Mouse (Mus musculus): ENCODE measurements around the gene Tardbp. TPM values are rescaled to one million over a fixed set of nuclear protein-coding genes. Genes with fewer than 3 reads are reported as not detected.
A peak's percentile ranks its signal among the peaks of the same experiment; 100 is the strongest.

Tardbp gene
- total RNA-seq, 1 experiment, result 259 TPM

DNA sequence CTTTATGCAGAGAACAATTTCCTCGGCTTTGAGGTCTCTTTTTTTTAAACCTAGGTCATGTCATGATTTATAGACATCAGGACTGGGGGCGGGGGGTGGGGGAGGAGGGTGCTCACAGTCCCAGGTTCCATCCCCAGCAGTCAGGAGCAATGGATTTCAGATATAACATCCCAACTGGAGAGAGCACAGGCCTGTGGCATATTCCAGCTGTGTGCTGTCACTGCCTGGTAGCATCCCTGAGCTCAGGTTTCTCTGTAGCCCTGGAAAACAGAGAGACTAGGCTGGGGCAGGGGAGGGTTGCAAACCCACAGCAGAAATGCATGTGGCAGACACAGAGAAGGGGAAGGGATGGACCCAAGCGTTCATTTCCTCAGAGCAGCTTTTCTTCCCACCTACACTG lies 33.4 kb upstream of the Tardbp start:
- TF ChIP-seq ZC3H11A (IDR thresholded peaks at IDR 0.05; ENCODE audit: borderline replicate concordance, low read depth, low read length) (no peak), ZNF384 (IDR thresholded peaks at IDR 0.05; ENCODE audit: low read depth, low read length) (no peak), HCFC1 (IDR thresholded peaks at IDR 0.05; ENCODE audit: borderline replicate concordance, insufficient read depth, low read length) (no peak), MAFK (IDR thresholded peaks at IDR 0.05; ENCODE audit: insufficient read depth, low read depth, low read length) (no peak), CHD2 (IDR thresholded peaks at IDR 0.05; ENCODE audit: low read depth, low read length) (no peak)
- peaks cover 0 to 10% of the 10 kb centered on the region in 2 experiments; a peak in 2 of 4 replicates for H3K4me1 ChIP-seq (ENCODE audit: control insufficient read depth in 2 of 2, insufficient read depth in 2 of 2, low read length in 2 of 2, poor library complexity in 1 of 2)
- H3K27ac ChIP-seq (ENCODE audit: insufficient read depth, low read depth, low read length, poor library complexity, severe bottlenecking), result no peak overlapping the region
- no peaks in the 10 kb centered on the region for H3K9me3 ChIP-seq (ENCODE audit: control insufficient read depth, insufficient read depth, low read depth, low read length)
- in situ Hi-C loops (cut with MboI; ENCODE audit: low sequenced_read_pairs in 2 of 2, unreplicated experiment in 2 of 2), result no loop called here
- H3K36me3 ChIP-seq (ENCODE audit: control insufficient read depth, insufficient read depth, low read length, poor library complexity, severe bottlenecking), result no peaks in the 10 kb centered on the region
- no peak overlapping the region for H3K4me3 ChIP-seq (ENCODE audit: insufficient read depth in 1 of 2, low read depth in 1 of 2, low read length in 2 of 2, poor library complexity in 1 of 2, severe bottlenecking in 1 of 2)
- no peak overlapping the region for H3K9ac ChIP-seq (ENCODE audit: insufficient read depth, low read depth, low read length, poor library complexity, severe bottlenecking)
- DNase-seq (ENCODE audit: low read depth, low spot score), result no peak

- peak overlapping the region in 1 of 2 experiments; percentile 32; a peak in 1 of 4 replicates for H3K4me3 ChIP-seq (ENCODE audit: insufficient read depth in 1 of 2, low read depth in 1 of 2, low read length in 2 of 2, poor library complexity in 1 of 2, severe bottlenecking in 1 of 2)
- in situ Hi-C loops (cut with MboI; ENCODE audit: low sequenced_read_pairs in 2 of 2, unreplicated experiment in 2 of 2), result no loop called here
- no peak for DNase-seq (ENCODE audit: low read depth, low spot score)
- no peak overlapping the region for H3K27ac ChIP-seq (ENCODE audit: insufficient read depth, low read depth, low read length, poor library complexity, severe bottlenecking)
- no peak for TF ChIP-seq MAFK (IDR thresholded peaks at IDR 0.05; ENCODE audit: insufficient read depth, low read depth, low read length)
- TF ChIP-seq CHD2 (IDR thresholded peaks at IDR 0.05; ENCODE audit: low read depth, low read length), result no peak
- TF ChIP-seq ZNF384 (IDR thresholded peaks at IDR 0.05; ENCODE audit: low read depth, low read length), result no peak
- TF ChIP-seq ZC3H11A (IDR thresholded peaks at IDR 0.05; ENCODE audit: borderline replicate concordance, low read depth, low read length), result no peak
- no peak for TF ChIP-seq HCFC1 (IDR thresholded peaks at IDR 0.05; ENCODE audit: borderline replicate concordance, insufficient read depth, low read length)
- H3K4me1 ChIP-seq (ENCODE audit: control insufficient read depth in 2 of 2, insufficient read depth in 2 of 2, low read length in 2 of 2, poor library complexity in 1 of 2), result peaks cover 0 to 10% of the 10 kb centered on the region in 2 experiments; a peak in 2 of 4 replicates
- no peaks in the 10 kb centered on the region for H3K36me3 ChIP-seq (ENCODE audit: control insufficient read depth, insufficient read depth, low read length, poor library complexity, severe bottlenecking)
- no peaks in the 10 kb centered on the region for H3K9me3 ChIP-seq (ENCODE audit: control insufficient read depth, insufficient read depth, low read depth, low read length)
- H3K9ac ChIP-seq (ENCODE audit: insufficient read depth, low read depth, low read length, poor library complexity, severe bottlenecking), result no peak overlapping the region
Observed at GRCm38 (mm10) chr4:148657776-148658175, 31.0 kb upstream of the Tardbp start.

DNA sequence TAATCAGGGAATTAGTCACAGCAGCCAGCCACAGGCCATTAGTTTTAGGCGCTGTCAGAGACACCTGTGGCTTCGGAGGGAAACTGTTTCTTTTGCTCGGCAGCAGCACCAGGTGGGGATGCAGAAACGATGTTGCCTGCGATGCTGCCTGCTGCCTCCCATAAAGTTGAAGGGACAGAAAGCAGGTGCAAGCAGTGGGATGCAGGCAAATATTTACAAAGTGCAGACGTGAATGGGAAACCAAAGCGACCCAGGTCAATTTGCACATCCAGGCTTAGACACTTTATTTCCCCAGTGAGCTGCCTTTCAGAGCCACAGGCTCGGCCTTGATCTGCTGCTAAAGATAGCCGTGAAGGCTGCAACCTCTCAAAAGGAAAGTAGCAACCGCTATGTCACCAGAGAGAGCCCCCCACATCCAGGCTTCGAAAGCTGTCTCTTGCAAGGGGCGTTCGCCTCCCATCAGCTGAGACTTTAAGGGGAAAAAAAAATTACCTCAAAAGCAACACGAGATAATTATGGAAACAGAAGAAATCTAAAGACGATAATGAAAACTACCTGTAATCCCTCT lies 30.0 kb upstream of the Tardbp start:
- H3K4me3 ChIP-seq (ENCODE audit: insufficient read depth in 1 of 2, low read depth in 1 of 2, low read length in 2 of 2, poor library complexity in 1 of 2, severe bottlenecking in 1 of 2), result no peak overlapping the region
- H3K27ac ChIP-seq (ENCODE audit: insufficient read depth, low read depth, low read length, poor library complexity, severe bottlenecking), result no peak overlapping the region
- no peak for DNase-seq (ENCODE audit: low read depth, low spot score)
- no peaks in the 10 kb centered on the region for H3K9me3 ChIP-seq (ENCODE audit: control insufficient read depth, insufficient read depth, low read depth, low read length)
- H3K4me1 ChIP-seq (ENCODE audit: control insufficient read depth in 2 of 2, insufficient read depth in 2 of 2, low read length in 2 of 2, poor library complexity in 1 of 2), result peaks cover 0 to 6% of the 10 kb centered on the region in 2 experiments; a peak in 2 of 4 replicates
- in situ Hi-C loops (cut with MboI; ENCODE audit: low sequenced_read_pairs in 2 of 2, unreplicated experiment in 2 of 2), result no loop called here
- no peaks in the 10 kb centered on the region for H3K36me3 ChIP-seq (ENCODE audit: control insufficient read depth, insufficient read depth, low read length, poor library complexity, severe bottlenecking)
- no peak for TF ChIP-seq ZNF384 (IDR thresholded peaks at IDR 0.05; ENCODE audit: low read depth, low read length)
- TF ChIP-seq ZC3H11A (IDR thresholded peaks at IDR 0.05; ENCODE audit: borderline replicate concordance, low read depth, low read length), result no peak
- TF ChIP-seq CHD2 (IDR thresholded peaks at IDR 0.05; ENCODE audit: low read depth, low read length), result no peak
- no peak for TF ChIP-seq MAFK (IDR thresholded peaks at IDR 0.05; ENCODE audit: insufficient read depth, low read depth, low read length)
- no peak for TF ChIP-seq HCFC1 (IDR thresholded peaks at IDR 0.05; ENCODE audit: borderline replicate concordance, insufficient read depth, low read length)
- H3K9ac ChIP-seq (ENCODE audit: insufficient read depth, low read depth, low read length, poor library complexity, severe bottlenecking), result no peak overlapping the region

DNA sequence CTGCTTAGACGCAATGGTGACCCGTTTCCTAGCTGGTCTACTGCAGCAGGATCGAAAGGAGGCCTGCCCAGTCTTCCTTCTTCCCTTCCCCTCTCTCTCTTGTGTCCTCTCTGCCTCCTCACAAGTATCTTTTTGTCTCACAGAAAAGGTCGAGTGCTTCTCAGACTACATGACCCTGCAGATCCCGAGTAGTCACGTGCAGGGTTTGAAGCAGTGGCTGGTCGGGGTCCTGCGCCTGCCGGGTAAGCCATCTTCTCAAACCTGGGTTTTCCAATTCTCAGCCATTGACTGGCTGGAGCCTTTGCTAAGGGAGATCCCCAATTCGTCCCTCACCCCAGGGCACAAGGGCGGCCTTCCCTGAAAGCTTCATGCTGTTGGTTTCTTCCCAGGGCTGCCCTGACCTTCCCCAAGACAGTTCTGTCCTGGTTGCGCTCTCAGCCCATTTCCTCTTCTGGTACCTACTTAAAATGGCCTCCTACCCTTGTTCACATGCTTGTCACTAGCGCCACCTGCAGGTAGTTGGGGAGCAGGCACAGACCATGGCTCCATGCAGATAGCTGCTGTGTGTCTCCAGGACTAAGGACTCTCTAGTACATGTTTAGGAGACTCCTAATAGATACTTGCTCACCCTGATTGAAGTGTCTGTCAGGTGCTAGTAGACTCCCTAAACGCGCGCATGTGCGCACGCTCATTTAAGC lies 28.0 kb upstream of the Tardbp start:
- H3K4me1 ChIP-seq (ENCODE audit: control insufficient read depth in 2 of 2, insufficient read depth in 2 of 2, low read length in 2 of 2, poor library complexity in 1 of 2), result peaks cover 2 to 3% of the 10 kb centered on the region in 2 experiments
- peak overlapping the region; percentile 63 for H3K9ac ChIP-seq (ENCODE audit: insufficient read depth, low read depth, low read length, poor library complexity, severe bottlenecking)
- TF ChIP-seq ZC3H11A (IDR thresholded peaks at IDR 0.05; ENCODE audit: borderline replicate concordance, low read depth, low read length) (peak; percentile 47), HCFC1 (IDR thresholded peaks at IDR 0.05; ENCODE audit: borderline replicate concordance, insufficient read depth, low read length) (no peak), CHD2 (IDR thresholded peaks at IDR 0.05; ENCODE audit: low read depth, low read length) (no peak), ZNF384 (IDR thresholded peaks at IDR 0.05; ENCODE audit: low read depth, low read length) (no peak), MAFK (IDR thresholded peaks at IDR 0.05; ENCODE audit: insufficient read depth, low read depth, low read length) (no peak)
- in situ Hi-C loops (cut with MboI; ENCODE audit: low sequenced_read_pairs in 2 of 2, unreplicated experiment in 2 of 2), result no loop called here
- H3K36me3 ChIP-seq (ENCODE audit: control insufficient read depth, insufficient read depth, low read length, poor library complexity, severe bottlenecking), result no peaks in the 10 kb centered on the region
- peak overlapping the region; percentile 84 for H3K27ac ChIP-seq (ENCODE audit: insufficient read depth, low read depth, low read length, poor library complexity, severe bottlenecking)
- peak overlapping the region; percentile 15 to 41; a peak in 3 of 4 replicates for H3K4me3 ChIP-seq (ENCODE audit: insufficient read depth in 1 of 2, low read depth in 1 of 2, low read length in 2 of 2, poor library complexity in 1 of 2, severe bottlenecking in 1 of 2)
- peak; percentile 83 for DNase-seq (ENCODE audit: low read depth, low spot score)
- H3K9me3 ChIP-seq (ENCODE audit: control insufficient read depth, insufficient read depth, low read depth, low read length), result no peaks in the 10 kb centered on the region

Measured in ES-E14 (cell line).